In the genomic region with DNA sequence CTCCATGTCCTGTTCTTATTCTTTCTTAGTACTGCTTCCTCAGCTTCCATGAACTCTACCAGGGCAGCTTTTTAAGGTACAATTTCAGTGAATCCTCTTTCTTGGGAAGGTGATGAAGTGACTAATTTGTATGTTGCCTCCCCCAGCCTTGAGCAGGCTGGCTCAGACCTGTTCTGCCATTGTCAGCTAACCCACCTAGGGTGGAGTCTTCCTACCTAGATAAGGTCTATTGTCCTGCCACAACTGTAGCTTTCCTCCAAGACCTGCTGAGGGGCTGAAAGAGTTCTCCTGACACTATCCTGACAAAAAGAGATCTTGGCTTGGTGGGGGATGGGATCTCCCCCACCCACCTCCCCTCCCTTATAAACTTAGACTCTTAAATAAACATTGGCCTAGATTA, we compare ENCODE assay signal across 26 mouse cellular contexts.
"Had no signal": no experiment of that assay in that cellular context is flagged by ENCODE, and none has a peak within 500 bp of the region (broad histone marks: within the 10 kb centered on the region; RNA-seq: fewer than 3 reads in every experiment).

No protein-coding gene starts in this region.

- H3K4me1 ChIP-seq: embryonic facial prominence, embryonic 10.5 days; embryonic facial prominence, embryonic 12.5 days; embryonic facial prominence, embryonic 13.5 days; embryonic facial prominence, embryonic 15.5 days; forebrain, embryonic 10.5 days; forebrain, embryonic 12.5 days; forebrain, embryonic 13.5 days; forebrain, embryonic 15.5 days; heart, embryonic 10.5 days had no signal

- ATAC-seq: forebrain, embryonic 13.5 days; forebrain, embryonic 14.5 days; forebrain, embryonic 15.5 days; forebrain, embryonic 16.5 days; forebrain, postnatal 0 days had no signal

- H3K4me3 ChIP-seq: embryonic facial prominence, embryonic 10.5 days; embryonic facial prominence, embryonic 12.5 days; embryonic facial prominence, embryonic 13.5 days; embryonic facial prominence, embryonic 15.5 days; erythroblast, embryonic 14.5 days; forebrain, embryonic 10.5 days; forebrain, embryonic 12.5 days; forebrain, embryonic 13.5 days; forebrain, embryonic 15.5 days; gastrocnemius, adult 2 months; heart, adult 2 months; heart, embryonic 10.5 days had no signal

- H3K36me3 ChIP-seq: embryonic facial prominence, embryonic 10.5 days; embryonic facial prominence, embryonic 12.5 days; embryonic facial prominence, embryonic 13.5 days; embryonic facial prominence, embryonic 15.5 days; forebrain, embryonic 10.5 days; forebrain, embryonic 12.5 days; forebrain, embryonic 15.5 days; heart, embryonic 10.5 days had no signal

- H3K9me3 ChIP-seq: embryonic facial prominence, embryonic 10.5 days; embryonic facial prominence, embryonic 12.5 days; embryonic facial prominence, embryonic 13.5 days; embryonic facial prominence, embryonic 15.5 days; forebrain, embryonic 10.5 days; forebrain, embryonic 12.5 days; forebrain, embryonic 13.5 days; forebrain, embryonic 15.5 days; heart, embryonic 10.5 days had no signal

- H3K9ac ChIP-seq: embryonic facial prominence, embryonic 12.5 days; embryonic facial prominence, embryonic 13.5 days; embryonic facial prominence, embryonic 15.5 days; forebrain, embryonic 12.5 days; forebrain, embryonic 13.5 days; forebrain, embryonic 15.5 days; forebrain, postnatal 0 days had no signal

- H3K27ac ChIP-seq: embryonic facial prominence, embryonic 10.5 days; embryonic facial prominence, embryonic 12.5 days; embryonic facial prominence, embryonic 13.5 days; embryonic facial prominence, embryonic 15.5 days; forebrain, embryonic 10.5 days; forebrain, embryonic 12.5 days; forebrain, embryonic 13.5 days; forebrain, embryonic 15.5 days; gastrocnemius, adult 2 months; heart, adult 2 months; heart, embryonic 10.5 days had no signal

- H3K27me3 ChIP-seq: embryonic facial prominence, embryonic 12.5 days; embryonic facial prominence, embryonic 13.5 days; embryonic facial prominence, embryonic 15.5 days; forebrain, embryonic 12.5 days; forebrain, embryonic 13.5 days; forebrain, embryonic 15.5 days had no signal

- DNase-seq: cerebellum, postnatal 10 days; cerebellum, postnatal 14 days; cerebellum, postnatal 25 days; cerebellum, postnatal 36 days; embryo, embryonic 11 days; forebrain, postnatal 0 days; gastrocnemius, adult 2 months; gastrocnemius, postnatal 10 days; gastrocnemius, postnatal 14 days; gastrocnemius, postnatal 25 days; gastrocnemius, postnatal 36 days; heart, adult 11 months; heart, adult 18-20 months; heart, adult 2 months had no signal
